Mouse (Mus musculus): ENCODE results near the gene Smarcd3. TPM values are rescaled to one million over a fixed set of nuclear protein-coding genes. Genes with fewer than 3 reads are reported as not detected.

The Smarcd3 gene
- polyA plus RNA-seq, 1 experiment from 2014 or later = 113 TPM

DNA sequence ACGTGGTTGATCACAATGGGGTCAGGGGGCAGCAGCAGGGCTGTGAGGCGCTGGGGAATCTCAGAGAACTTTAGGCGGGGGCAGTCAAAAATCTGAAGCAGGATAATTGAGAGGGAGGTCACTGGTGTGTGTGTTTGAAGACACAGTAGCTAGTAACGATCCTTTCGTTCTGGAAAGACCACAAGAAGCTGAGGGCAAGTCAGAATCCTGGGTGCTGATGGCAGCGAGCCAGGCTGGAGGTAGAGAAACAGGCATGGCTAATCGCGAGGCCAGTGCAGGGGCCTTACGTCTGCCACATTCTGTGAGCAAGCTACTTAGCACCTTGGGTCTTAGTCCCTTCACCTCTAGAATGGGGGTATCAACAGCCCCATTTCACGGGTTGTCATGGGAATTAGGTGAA lies 30.3 kb downstream of the Smarcd3 start:
- H3K9me3 ChIP-seq = no peaks in the 10 kb centered on the region
- no peak overlapping the region for H3K9ac ChIP-seq
- no peak overlapping the region for H3K4me2 ChIP-seq
- WGBS = 74% methylated on average over 10 of the region's 10 CpGs
- H3K27me3 ChIP-seq = 0 out of 2 replicates have a peak, but pooled peaks cover 11% of the 10 kb centered on the region
- peaks cover 67% of the 10 kb centered on the region for H3K36me3 ChIP-seq (replicated peaks)
- no peak overlapping the region for H3K4me3 ChIP-seq (replicated peaks)
- H3K4me1 ChIP-seq = peaks cover 57% of the 10 kb centered on the region
- no peak for ATAC-seq (ENCODE audit: low FRiP score)
- H3K27ac ChIP-seq = no peak overlapping the region

DNA sequence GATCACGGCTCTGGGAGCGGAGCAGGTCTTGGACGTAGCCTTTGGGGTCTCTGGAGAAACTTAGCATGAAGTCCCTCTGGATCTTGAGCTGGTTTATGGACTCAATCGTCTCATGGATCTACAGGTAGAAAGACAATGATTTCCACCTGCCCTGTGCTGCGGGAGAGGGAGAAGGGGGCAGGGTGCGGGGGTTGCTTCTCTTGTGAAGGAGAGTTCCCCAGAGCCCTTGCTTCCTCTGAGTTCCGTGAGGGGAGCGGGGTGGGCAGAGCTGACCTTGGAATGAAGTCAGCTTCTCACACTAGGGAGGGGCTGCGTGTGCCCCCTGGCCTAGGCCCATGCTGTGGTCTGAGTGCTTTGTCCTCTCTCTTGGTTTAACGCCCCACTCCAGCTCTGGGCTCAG lies 31.0 kb downstream of the Smarcd3 start:
- no peak for ATAC-seq (ENCODE audit: low FRiP score)
- WGBS = 80% methylated on average over 10 of the region's 10 CpGs
- no peak overlapping the region for H3K9ac ChIP-seq
- H3K4me3 ChIP-seq (replicated peaks) = no peak overlapping the region
- no peak overlapping the region for H3K4me2 ChIP-seq
- 0 out of 2 replicates have a peak, but pooled peaks cover 11% of the 10 kb centered on the region for H3K27me3 ChIP-seq
- H3K36me3 ChIP-seq (replicated peaks) = peaks cover 74% of the 10 kb centered on the region
- H3K27ac ChIP-seq = no peak overlapping the region
- peaks cover 53% of the 10 kb centered on the region for H3K4me1 ChIP-seq
- no peaks in the 10 kb centered on the region for H3K9me3 ChIP-seq

DNA sequence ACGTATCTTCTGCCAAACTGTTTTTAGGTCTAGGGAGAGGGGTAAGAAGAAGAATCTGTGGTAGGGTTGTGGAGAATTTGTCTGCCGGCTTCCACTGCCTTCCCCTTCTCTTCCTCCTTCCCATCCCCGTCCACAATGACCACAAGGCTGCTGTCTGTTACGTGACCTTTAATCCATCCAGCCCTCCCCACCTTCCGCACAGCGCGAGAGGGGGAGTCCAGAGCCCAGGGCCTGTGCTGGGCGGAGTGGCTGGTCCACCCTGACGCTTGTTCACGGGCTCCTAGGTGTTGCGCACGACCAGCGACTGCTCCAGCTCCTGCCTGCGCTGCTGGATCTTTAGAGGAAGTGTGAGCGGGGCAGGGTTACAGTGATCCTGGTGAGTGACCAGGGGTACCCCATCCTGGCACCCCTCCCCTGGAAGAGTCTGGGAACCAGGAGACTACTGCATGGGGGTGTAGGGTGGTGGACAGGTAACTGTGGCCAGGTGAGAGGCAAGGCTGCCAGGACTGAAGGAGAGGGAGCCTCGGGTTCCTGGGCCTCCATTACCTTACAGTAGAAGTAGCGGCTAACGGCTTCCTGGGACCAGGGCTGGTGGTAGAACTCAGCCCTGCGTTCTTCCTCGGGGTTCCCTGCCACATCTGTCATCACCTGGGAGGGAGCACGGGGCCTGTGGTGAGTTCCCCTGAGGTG lies 31.6 kb downstream of the Smarcd3 start:
- Histone ChIP-seq H3K9ac (no peak overlapping the region), H3K27me3 (0 out of 2 replicates have a peak, but pooled peaks cover 11% of the 10 kb centered on the region), H3K4me1 (peaks cover 54% of the 10 kb centered on the region), H3K36me3 (replicated peaks) (peaks cover 79% of the 10 kb centered on the region), H3K4me3 (replicated peaks) (no peak overlapping the region), H3K9me3 (no peaks in the 10 kb centered on the region), H3K4me2 (no peak overlapping the region), H3K27ac (no peak overlapping the region)
- no peak for ATAC-seq (ENCODE audit: low FRiP score)
- 67% methylated on average over 21 of the region's 21 CpGs for WGBS

DNA sequence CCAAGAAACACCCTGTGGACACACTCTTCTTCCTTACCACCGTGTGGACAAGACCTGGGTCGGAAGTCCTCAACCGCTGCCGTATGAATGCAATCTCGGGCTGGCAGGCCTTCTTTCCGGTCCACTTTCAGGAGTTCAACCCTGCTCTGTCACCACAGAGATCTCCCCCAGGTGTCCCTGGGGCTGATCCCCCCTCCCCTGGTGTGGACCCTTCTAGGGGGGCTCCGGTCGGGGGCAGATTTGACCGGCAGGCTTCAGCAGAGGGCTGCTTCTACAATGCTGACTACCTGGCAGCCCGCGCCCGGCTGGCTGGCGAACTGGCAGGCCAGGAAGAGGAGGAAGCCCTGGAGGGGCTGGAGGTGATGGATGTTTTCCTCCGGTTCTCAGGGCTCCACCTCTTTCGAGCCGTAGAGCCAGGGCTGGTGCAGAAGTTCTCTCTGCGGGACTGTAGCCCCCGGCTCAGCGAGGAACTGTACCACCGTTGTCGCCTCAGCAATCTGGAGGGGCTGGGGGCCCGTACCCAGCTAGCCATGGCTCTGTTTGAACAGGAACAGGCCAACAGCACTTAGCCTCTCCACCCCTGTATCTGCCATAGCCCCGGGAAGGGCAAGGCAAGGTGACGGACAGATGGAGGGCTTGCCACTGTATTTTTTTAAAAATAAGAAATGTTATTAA lies 32.3 kb downstream of the Smarcd3 start:
- Histone ChIP-seq H3K4me3 (replicated peaks) (no peak overlapping the region), H3K9me3 (no peaks in the 10 kb centered on the region), H3K36me3 (replicated peaks) (peaks cover 79% of the 10 kb centered on the region), H3K4me1 (peaks cover 56% of the 10 kb centered on the region), H3K4me2 (no peak overlapping the region), H3K9ac (peak overlapping the region; percentile 38), H3K27me3 (0 out of 2 replicates have a peak, but pooled peaks cover 11% of the 10 kb centered on the region), H3K27ac (no peak overlapping the region)
- WGBS = 58% methylated on average over 24 of the region's 24 CpGs
- no peak for ATAC-seq (ENCODE audit: low FRiP score)

- H3K36me3 ChIP-seq (replicated peaks) = peaks cover 79% of the 10 kb centered on the region
- WGBS = 21% methylated on average over 23 of the region's 23 CpGs
- H3K9me3 ChIP-seq = no peaks in the 10 kb centered on the region
- peak overlapping the region; percentile 12; the same call in 1 of the 2 replicates for H3K9ac ChIP-seq
- 0 out of 2 replicates have a peak, but pooled peaks cover 11% of the 10 kb centered on the region for H3K27me3 ChIP-seq
- no peak overlapping the region for H3K27ac ChIP-seq
- peaks cover 52% of the 10 kb centered on the region for H3K4me1 ChIP-seq
- no peak overlapping the region for H3K4me3 ChIP-seq (replicated peaks)
- no peak for ATAC-seq (ENCODE audit: low FRiP score)
- no peak overlapping the region; the same call in 1 of the 2 replicates for H3K4me2 ChIP-seq
These were observed 32.9 kb downstream of the Smarcd3 start for GRCm38 (mm10) chr5:24591268-24591721.

DNA sequence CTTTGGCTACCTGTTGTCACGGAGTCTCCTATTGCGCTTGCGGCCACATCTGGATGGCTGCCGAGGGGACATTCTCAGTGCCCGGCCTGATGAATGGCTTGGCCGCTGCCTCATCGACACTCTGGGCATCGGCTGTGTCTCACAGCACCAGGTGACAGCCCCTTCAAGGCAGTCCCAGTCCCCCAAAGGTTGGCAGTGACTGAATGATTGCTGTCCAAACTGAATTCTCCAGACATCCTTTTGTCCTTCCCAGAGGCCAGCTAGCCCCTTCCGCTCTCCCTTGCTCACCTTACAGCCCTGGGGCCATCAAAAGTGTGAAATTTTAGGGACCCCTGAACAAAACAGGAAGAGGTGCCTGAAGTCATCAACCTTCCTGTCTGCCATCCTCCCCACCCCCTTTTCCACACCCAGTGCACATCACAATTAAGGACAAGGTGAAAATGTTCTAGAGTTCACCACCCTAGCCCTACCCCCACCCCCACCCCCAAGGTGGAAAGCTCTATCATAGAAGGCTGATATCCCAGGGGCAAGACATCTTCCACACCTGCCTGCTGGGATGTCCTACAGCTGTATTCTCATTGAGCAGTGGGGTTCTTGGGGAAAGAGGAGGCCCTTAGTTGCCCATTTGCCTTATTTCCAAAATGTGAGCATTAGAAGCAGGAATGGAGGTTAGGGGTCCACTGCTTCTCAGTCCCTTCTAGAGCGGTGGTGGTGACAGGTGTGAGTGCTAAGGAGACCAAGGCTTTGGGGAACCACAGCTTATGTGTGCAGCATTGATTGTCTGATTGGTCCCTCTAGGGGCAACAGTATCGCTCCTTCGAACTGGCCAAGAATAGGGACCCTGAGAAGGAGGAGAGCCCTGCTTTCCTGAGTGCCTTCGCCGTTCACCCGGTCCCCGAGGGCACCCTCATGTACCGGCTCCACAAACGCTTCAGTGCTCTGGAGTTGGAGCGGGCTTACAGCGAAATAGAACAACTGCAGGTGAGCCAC lies 34.4 kb downstream of the Smarcd3 start:
- 91% methylated on average over 20 of the region's 20 CpGs for WGBS
- ATAC-seq (ENCODE audit: low FRiP score) = no peak
- Histone ChIP-seq H3K9ac (no peak overlapping the region), H3K9me3 (no peaks in the 10 kb centered on the region), H3K4me1 (peaks cover 44% of the 10 kb centered on the region), H3K36me3 (replicated peaks) (peaks cover 68% of the 10 kb centered on the region), H3K27me3 (peaks cover 14% of the 10 kb centered on the region; the same call in 1 of the 2 replicates), H3K4me2 (no peak overlapping the region), H3K27ac (no peak overlapping the region), H3K4me3 (replicated peaks) (no peak overlapping the region)

DNA sequence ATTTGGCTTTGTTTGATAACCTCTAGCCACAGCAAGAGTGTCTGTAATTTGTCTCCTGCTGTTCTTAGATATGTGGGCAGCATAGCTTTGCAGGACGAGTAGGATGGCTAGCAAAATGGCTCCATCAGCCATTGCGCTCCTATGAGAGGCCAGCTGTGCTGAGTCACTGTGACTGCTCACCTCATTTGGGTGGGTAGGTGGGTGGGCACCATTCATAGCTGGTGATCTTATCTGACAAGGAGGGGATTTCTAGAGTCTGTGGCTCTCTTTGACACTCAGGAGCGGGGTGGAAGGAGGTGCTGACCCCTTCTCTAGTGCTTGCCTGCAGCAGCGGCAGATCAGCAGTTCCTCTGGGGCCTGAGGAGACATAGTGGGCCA lies 37.0 kb downstream of the Smarcd3 start:
- 33% methylated on average over 4 of the region's 4 CpGs for WGBS
- Histone ChIP-seq H3K27me3 (peaks cover 9% of the 10 kb centered on the region; the same call in 1 of the 2 replicates), H3K9ac (peak overlapping the region; percentile 86), H3K9me3 (no peaks in the 10 kb centered on the region), H3K4me2 (peak overlapping the region; percentile 82), H3K36me3 (replicated peaks) (peaks cover 43% of the 10 kb centered on the region), H3K4me3 (replicated peaks) (peak overlapping the region; percentile 85), H3K27ac (peak overlapping the region; percentile 81), H3K4me1 (peaks cover 39% of the 10 kb centered on the region)
- ATAC-seq (ENCODE audit: low FRiP score) = peak; percentile 4; the same call in 1 of the 2 replicates

GRCm38 (mm10) chr5:24586547-24587199 lies 37.5 kb downstream of the Smarcd3 start, which contains the start of gene Chpf2:
Chpf2 (plus strand) TSS chr5:24586741.
- no peaks in the 10 kb centered on the region for H3K9me3 ChIP-seq
- H3K4me2 ChIP-seq = peak within 1 kb of the TSS; percentile 82
- WGBS = 1% methylated on average over 43 of the region's 43 CpGs
- peak within 1 kb of the TSS; percentile 86 for H3K9ac ChIP-seq
- peaks cover 38% of the 10 kb centered on the region for H3K36me3 ChIP-seq (replicated peaks)
- ATAC-seq (ENCODE audit: low FRiP score) = peak; percentile 92
- peaks cover 4% of the 10 kb centered on the region; the same call in 1 of the 2 replicates for H3K27me3 ChIP-seq
- peaks cover 35% of the 10 kb centered on the region for H3K4me1 ChIP-seq
- peak within 1 kb of the TSS; percentile 81 for H3K27ac ChIP-seq
- peak within 1 kb of the TSS; percentile 85 for H3K4me3 ChIP-seq (replicated peaks)

DNA sequence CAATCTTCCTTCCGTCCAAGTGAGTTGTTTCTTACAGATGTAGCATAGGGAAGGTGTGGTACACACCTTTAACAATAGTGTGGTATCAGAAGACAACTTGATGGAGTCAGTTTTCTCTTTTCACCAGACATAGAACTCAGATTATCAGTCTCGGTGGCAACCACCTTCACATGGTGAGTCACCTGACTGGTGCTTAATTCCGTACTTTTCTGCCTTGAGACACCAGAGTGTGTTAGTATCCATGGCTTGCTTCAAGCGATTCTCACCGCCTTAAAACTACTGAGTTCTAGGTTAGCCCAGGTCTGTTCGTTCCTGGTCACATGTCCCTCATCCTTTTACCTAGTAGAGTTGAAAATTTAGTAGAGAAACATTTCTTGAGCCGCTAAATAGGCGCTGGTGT lies 38.1 kb downstream of the Smarcd3 start:
- Histone ChIP-seq H3K4me3 (replicated peaks) (peak overlapping the region; percentile 85), H3K27me3 (peaks cover 4% of the 10 kb centered on the region; the same call in 1 of the 2 replicates), H3K9ac (peak overlapping the region; percentile 86), H3K9me3 (no peaks in the 10 kb centered on the region), H3K4me1 (peaks cover 31% of the 10 kb centered on the region), H3K36me3 (replicated peaks) (peaks cover 32% of the 10 kb centered on the region), H3K27ac (peak overlapping the region; percentile 81; the same call in 1 of the 2 replicates), H3K4me2 (peak overlapping the region; percentile 82)
- peak; percentile 15; the same call in 1 of the 2 replicates for ATAC-seq (ENCODE audit: low FRiP score)
- 7% methylated on average over 8 of the region's 8 CpGs for WGBS

GRCm38 (mm10) chr5:24578109-24578963 lies 45.9 kb downstream of the Smarcd3 start:
- ATAC-seq (ENCODE audit: low FRiP score) = no peak
- WGBS = 74% methylated on average over 6 of the region's 6 CpGs
- Histone ChIP-seq H3K36me3 (replicated peaks) (peaks cover 21% of the 10 kb centered on the region), H3K4me1 (peaks cover 17% of the 10 kb centered on the region), H3K9me3 (no peaks in the 10 kb centered on the region), H3K27me3 (no peaks in the 10 kb centered on the region), H3K4me2 (peak overlapping the region; percentile 67), H3K27ac (peak overlapping the region; percentile 75), H3K9ac (peak overlapping the region; percentile 56), H3K4me3 (replicated peaks) (peak overlapping the region; percentile 79)
